Mouse (Mus musculus) kidney, adult 9 months (tissue): ENCODE measurements around the gene Dbh.

Source experiments
- DNase-seq: peaks from one replicate; pipeline ENCODE4 v3.0.0; 2022

Gene Dbh

GRCm38 (mm10) chr2:27164796-27165590, at the start of gene Dbh:
Gene Dbh (plus strand): TSS chr2:27165233.
- DNase-seq = no peak

- DNase-seq = no peak
Observed at GRCm38 (mm10) chr2:27118452-27118851, 46.6 kb upstream of the Dbh start.

GRCm38 (mm10) chr2:27119766-27120165, 45.3 kb upstream of the Dbh start:
- DNase-seq = no peak

GRCm38 (mm10) chr2:27120241-27120641, 44.8 kb upstream of the Dbh start:
- no peak for DNase-seq

GRCm38 (mm10) chr2:27121626-27122355, 43.2 kb upstream of the Dbh start:
- no peak for DNase-seq

- no peak for DNase-seq
Observed at GRCm38 (mm10) chr2:27122578-27122977, 42.5 kb upstream of the Dbh start.

GRCm38 (mm10) chr2:27123121-27123520, 41.9 kb upstream of the Dbh start:
- DNase-seq = no peak

- DNase-seq = peak; percentile 52
Observed at GRCm38 (mm10) chr2:27125979-27126378, 39.1 kb upstream of the Dbh start.

- no peak for DNase-seq
Observed at GRCm38 (mm10) chr2:27126496-27126895, 38.5 kb upstream of the Dbh start.

GRCm38 (mm10) chr2:27128990-27129389, 36.0 kb upstream of the Dbh start:
- no peak for DNase-seq

- DNase-seq = no peak
Observed at GRCm38 (mm10) chr2:27135935-27136334, 29.1 kb upstream of the Dbh start.

- DNase-seq = no peak
Observed at GRCm38 (mm10) chr2:27136336-27136735, 28.7 kb upstream of the Dbh start.

- no peak for DNase-seq
Observed at GRCm38 (mm10) chr2:27136789-27137188, 28.2 kb upstream of the Dbh start.

GRCm38 (mm10) chr2:27138356-27138755, 26.7 kb upstream of the Dbh start:
- no peak for DNase-seq

GRCm38 (mm10) chr2:27141950-27142693, 22.9 kb upstream of the Dbh start, which contains the start of gene Fam163b:
Gene Fam163b (minus strand): TSS chr2:27142491.
- peak; percentile 22 for DNase-seq

- no peak for DNase-seq
Observed at GRCm38 (mm10) chr2:27144957-27145356, 20.1 kb upstream of the Dbh start.

- no peak for DNase-seq
Observed at GRCm38 (mm10) chr2:27146840-27147239, 18.2 kb upstream of the Dbh start.

GRCm38 (mm10) chr2:27149457-27149856, 15.6 kb upstream of the Dbh start:
- no peak for DNase-seq

- DNase-seq = peak; percentile 61
Observed at GRCm38 (mm10) chr2:27154466-27155185, 10.4 kb upstream of the Dbh start.

GRCm38 (mm10) chr2:27156596-27156995, 8.4 kb upstream of the Dbh start:
- no peak for DNase-seq

- no peak for DNase-seq
Observed at GRCm38 (mm10) chr2:27161526-27161925, 3.5 kb upstream of the Dbh start.

GRCm38 (mm10) chr2:27162656-27163055, 2.4 kb upstream of the Dbh start:
- DNase-seq = no peak

GRCm38 (mm10) chr2:27163851-27164250, 1.2 kb upstream of the Dbh start:
- DNase-seq = no peak
